Comparison of ENCODE assay signal across 8 mouse cellular contexts in genomic region chr3:83841095-83841850, GRCm38 (mm10). TPM values are rescaled to one million over a fixed set of nuclear protein-coding genes. Genes with fewer than 3 reads are reported as not detected.
DNase-seq lines count a peak whose midpoint lies in the region; ATAC-seq and TF ChIP-seq lines count a peak whose summit lies in the region.

Gene Tlr2, minus strand, starts transcription at chr3:83841767.

- H3K9me3 ChIP-seq in embryonic facial prominence, embryonic 15.5 days (replicated peaks), result no peaks in the 10 kb centered on the region
- H3K9me3 ChIP-seq in heart, embryonic 14.5 days (ENCODE audit: control insufficient read depth, low read length), result no peaks in the 10 kb centered on the region
- no peaks in the 10 kb centered on the region for H3K9me3 ChIP-seq in kidney, embryonic 16.5 days (ENCODE audit: low read length)
- no peaks in the 10 kb centered on the region for H3K9me3 ChIP-seq in lung, embryonic 16.5 days (ENCODE audit: control insufficient read depth, low read length)
- no peaks in the 10 kb centered on the region for H3K9me3 ChIP-seq in neural tube, embryonic 15.5 days (replicated peaks)

- peaks cover 8% of the 10 kb centered on the region; the same call in 1 of the 2 replicates for H3K4me1 ChIP-seq in embryonic facial prominence, embryonic 15.5 days
- peaks cover 2 to 5% of the 10 kb centered on the region in 2 experiments; a peak in 2 of 4 replicates for H3K4me1 ChIP-seq in heart, embryonic 14.5 days (ENCODE audit: control insufficient read depth in 2 of 2, insufficient read depth in 2 of 2, low read length in 2 of 2)
- no peaks in the 10 kb centered on the region for H3K4me1 ChIP-seq in kidney, embryonic 16.5 days (ENCODE audit: insufficient read depth, low read length)
- no peaks in the 10 kb centered on the region for H3K4me1 ChIP-seq in lung, embryonic 16.5 days (replicated peaks; ENCODE audit: control insufficient read depth, insufficient read depth, low read length)
- H3K4me1 ChIP-seq in neural tube, embryonic 15.5 days, result peaks cover 11% of the 10 kb centered on the region

- peak; percentile 23 for DNase-seq in left cerebral cortex, adult 2 months (ENCODE audit: extremely low spot score in 1 of 2, low spot score in 2 of 2)
- DNase-seq in left cerebral cortex, adult 11 months (ENCODE audit: low spot score), result no peak
- DNase-seq in testis, postnatal 10 days (ENCODE audit: low spot score), result peak; percentile 79

- H3K9ac ChIP-seq in embryonic facial prominence, embryonic 15.5 days, result peak within 1 kb of the TSS; percentile 66
- H3K9ac ChIP-seq in heart, embryonic 14.5 days (ENCODE audit: low read length), result peak within 1 kb of the TSS; percentile 84
- H3K9ac ChIP-seq in kidney, embryonic 16.5 days (replicated peaks; ENCODE audit: low read length), result peak within 1 kb of the TSS; percentile 71
- H3K9ac ChIP-seq in lung, embryonic 16.5 days (ENCODE audit: low read length), result peak within 1 kb of the TSS; percentile 80
- H3K9ac ChIP-seq in neural tube, embryonic 15.5 days (replicated peaks), result peak within 1 kb of the TSS; percentile 55

- peak; percentile 79 for ATAC-seq in embryonic facial prominence, embryonic 15.5 days (ENCODE audit: insufficient number of reproducible peaks, low FRiP score, low TSS enrichment, low read depth)
- peak; percentile 74 for ATAC-seq in heart, embryonic 14.5 days (ENCODE audit: insufficient number of reproducible peaks, insufficient read depth, low FRiP score, low read depth)
- peak; percentile 89 for ATAC-seq in kidney, embryonic 16.5 days (ENCODE audit: low FRiP score, low TSS enrichment)
- peak; percentile 85 for ATAC-seq in lung, embryonic 16.5 days (ENCODE audit: low read depth)
- peak; percentile 57 for ATAC-seq in neural tube, embryonic 15.5 days (ENCODE audit: low FRiP score)

- peak within 1 kb of the TSS; percentile 89 for H3K4me2 ChIP-seq in embryonic facial prominence, embryonic 15.5 days (replicated peaks)
- H3K4me2 ChIP-seq in heart, embryonic 14.5 days (ENCODE audit: low read length), result peak within 1 kb of the TSS; percentile 82
- H3K4me2 ChIP-seq in kidney, embryonic 16.5 days (replicated peaks; ENCODE audit: low read depth, low read length), result peak within 1 kb of the TSS; percentile 81
- peak within 1 kb of the TSS; percentile 91 for H3K4me2 ChIP-seq in lung, embryonic 16.5 days (ENCODE audit: low read depth, low read length)
- peak within 1 kb of the TSS; percentile 93 for H3K4me2 ChIP-seq in neural tube, embryonic 15.5 days

- no peak within 1 kb of the TSS for H3K27ac ChIP-seq in left cerebral cortex, adult 2 months
- H3K27ac ChIP-seq in embryonic facial prominence, embryonic 15.5 days (replicated peaks), result peak within 1 kb of the TSS; percentile 11; the same call in 1 of the 2 replicates
- H3K27ac ChIP-seq in heart, embryonic 14.5 days (replicated peaks in 1 of 2; ENCODE audit: control insufficient read depth in 1 of 2, insufficient read depth in 1 of 2, low read depth in 2 of 2, low read length in 2 of 2), result no peak within 1 kb of the TSS
- no peak within 1 kb of the TSS for H3K27ac ChIP-seq in kidney, embryonic 16.5 days (ENCODE audit: low read length)
- no peak within 1 kb of the TSS for H3K27ac ChIP-seq in lung, embryonic 16.5 days (ENCODE audit: low read length)
- H3K27ac ChIP-seq in neural tube, embryonic 15.5 days (replicated peaks), result no peak within 1 kb of the TSS

- no peaks in the 10 kb centered on the region for H3K36me3 ChIP-seq in embryonic facial prominence, embryonic 15.5 days
- H3K36me3 ChIP-seq in heart, embryonic 14.5 days (ENCODE audit: control insufficient read depth, insufficient read depth, low read length), result no peaks in the 10 kb centered on the region
- H3K36me3 ChIP-seq in kidney, embryonic 16.5 days (ENCODE audit: insufficient read depth, low read length), result no peaks in the 10 kb centered on the region
- H3K36me3 ChIP-seq in lung, embryonic 16.5 days (ENCODE audit: control insufficient read depth, insufficient read depth, low read length), result no peaks in the 10 kb centered on the region
- H3K36me3 ChIP-seq in neural tube, embryonic 15.5 days, result no peaks in the 10 kb centered on the region

- intact Hi-C loops in left cerebral cortex, adult 2 months (cut with DNase I), result no loop called here

- peak within 1 kb of the TSS; percentile 51 for H3K4me3 ChIP-seq in left cerebral cortex, adult 2 months
- H3K4me3 ChIP-seq in embryonic facial prominence, embryonic 15.5 days (replicated peaks), result peak within 1 kb of the TSS; percentile 71
- H3K4me3 ChIP-seq in heart, embryonic 14.5 days (ENCODE audit: control insufficient read depth in 1 of 2, insufficient read depth in 1 of 2, low read depth in 1 of 2, low read length in 2 of 2), result peak within 1 kb of the TSS; percentile 83 to 95
- peak within 1 kb of the TSS; percentile 60 for H3K4me3 ChIP-seq in kidney, embryonic 16.5 days (ENCODE audit: low read length)
- H3K4me3 ChIP-seq in lung, embryonic 16.5 days (ENCODE audit: low read length), result peak within 1 kb of the TSS; percentile 72
- H3K4me3 ChIP-seq in neural tube, embryonic 15.5 days (replicated peaks), result peak within 1 kb of the TSS; percentile 52

- no peaks in the 10 kb centered on the region for H3K27me3 ChIP-seq in embryonic facial prominence, embryonic 15.5 days
- H3K27me3 ChIP-seq in heart, embryonic 14.5 days (ENCODE audit: control insufficient read depth, insufficient read depth, low read length), result no peaks in the 10 kb centered on the region
- no peaks in the 10 kb centered on the region for H3K27me3 ChIP-seq in kidney, embryonic 16.5 days (ENCODE audit: insufficient read depth, low read length)
- H3K27me3 ChIP-seq in lung, embryonic 16.5 days (ENCODE audit: control insufficient read depth, insufficient read depth, low read depth, low read length), result no peaks in the 10 kb centered on the region
- peaks cover 13% of the 10 kb centered on the region for H3K27me3 ChIP-seq in neural tube, embryonic 15.5 days (replicated peaks)

- under 1% methylated on average over 35 of the region's 35 CpGs for WGBS in embryonic facial prominence, embryonic 15.5 days
- WGBS in heart, embryonic 14.5 days, result 1% methylated on average over 34 of the region's 35 CpGs
- WGBS in kidney, embryonic 16.5 days, result under 1% methylated on average over 35 of the region's 35 CpGs
- under 1% methylated on average over 35 of the region's 35 CpGs for WGBS in lung, embryonic 16.5 days
- 1% methylated on average over 35 of the region's 35 CpGs for WGBS in neural tube, embryonic 15.5 days

- peak; percentile 35 for TF ChIP-seq CTCF in left cerebral cortex, adult 2 months (IDR thresholded peaks at IDR 0.05)

RNA-seq across cellular contexts. Expression of gene Tlr2, which starts in this region (rescaled TPM):
- total RNA-seq in left cerebral cortex, adult 2 months (2021), result under 1 TPM; 0.44 to 0.72 TPM
- 6.3 and 6.5 TPM in 2 replicates for polyA plus RNA-seq in embryonic facial prominence, embryonic 15.5 days (2015; fragmentation: Nextera tagmentation; extraction: Ambion mirVana)
- polyA plus RNA-seq in heart, embryonic 14.5 days (2014; fragmentation: Nextera tagmentation; extraction: Ambion mirVana), result 2.5 and 2.6 TPM in 2 replicates
- polyA plus RNA-seq in kidney, embryonic 16.5 days (2015; fragmentation: Nextera tagmentation; extraction: Ambion mirVana), result 3.2 and 3.5 TPM in 2 replicates
- 4.0 and 4.8 TPM in 2 replicates for polyA plus RNA-seq in lung, embryonic 16.5 days (2015; fragmentation: Nextera tagmentation; extraction: Ambion mirVana)
- 1.3 and 2.1 TPM in 2 replicates for polyA plus RNA-seq in neural tube, embryonic 15.5 days (2015; fragmentation: Nextera tagmentation; extraction: Ambion mirVana)

Comparison
In these comparisons a context has a peak if more than half of its experiments do, and no peak if none do; other contexts are left out.
1. Peak in DNase-seq and H3K4me3 ChIP-seq in left cerebral cortex, adult 2 months; RNA of the gene not detected or under 1 TPM.